Mouse (Mus musculus) CH12.LX (cell line): ENCODE data around the gene Map2k5. TPM values are rescaled to one million over a fixed set of nuclear protein-coding genes. Genes with fewer than 3 reads are reported as not detected.

Source experiments
- DNase-seq: peaks from one replicate; pipeline ENCODE4 v3.0.0-alpha.2; 2013; ENCODE audit errors: extremely low read depth
- H3K27ac ChIP-seq: 2 replicates; pipeline ENCODE4 v1.5.1; 2012; ENCODE audit warnings: low read depth, mild to moderate bottlenecking, control low read depth, moderate library complexity; ENCODE audit not compliant: insufficient read depth
- H3K27me3 ChIP-seq: replicated peaks from 2 replicates; pipeline ENCODE3; 2012; ENCODE audit warnings: inconsistent platforms
- H3K36me3 ChIP-seq, 2 experiments: replicated peaks in 1 of 2; 2 replicates each; pipeline versions ENCODE3 to v1.6.1; 2012; ENCODE audit warnings: inconsistent platforms in 1 of 2, low read length in 1 of 2, mild to moderate bottlenecking in 1 of 2, mixed read lengths in 1 of 2, moderate library complexity in 1 of 2; ENCODE audit not compliant: control insufficient read depth in 1 of 2, insufficient read depth in 1 of 2
- H3K4me1 ChIP-seq, 2 experiments: 2 replicates each; pipeline ENCODE4 v1.6.1; 2012; ENCODE audit warnings: inconsistent platforms in 1 of 2, moderate library complexity in 1 of 2; ENCODE audit not compliant: insufficient read depth in 2 of 2, control insufficient read depth in 1 of 2
- H3K4me2 ChIP-seq: 2 replicates; pipeline ENCODE4 v1.6.1; 2012; ENCODE audit warnings: low read depth, mild to moderate bottlenecking, control low read depth; ENCODE audit not compliant: poor library complexity, insufficient read depth, severe bottlenecking
- H3K4me3 ChIP-seq, 3 experiments: fragments of 150-350 bp in 1 of 3; sonication (generic) in 1 of 3; replicated peaks in 1 of 3; 2 replicates each; pipeline versions ENCODE3 to v1.5.1; 2011 to 2012; ENCODE audit warnings: low read depth in 2 of 3, low read length in 2 of 3, mild to moderate bottlenecking in 2 of 3, moderate library complexity in 2 of 3, control low read depth in 1 of 3, improper control_type of control experiment in 1 of 3, inconsistent platforms in 1 of 3, mixed read lengths in 1 of 3; ENCODE audit not compliant: poor library complexity in 1 of 3
- H3K79me2 ChIP-seq: replicated peaks from 2 replicates; pipeline ENCODE4 v1.6.1; 2012; ENCODE audit warnings: mild to moderate bottlenecking, moderate library complexity; ENCODE audit not compliant: control insufficient read depth, poor library complexity, insufficient read depth, severe bottlenecking; ENCODE audit errors: extremely low read depth
- H3K9ac ChIP-seq: 2 replicates; pipeline ENCODE4 v1.6.1; 2012; ENCODE audit warnings: low read depth, mild to moderate bottlenecking, control low read depth, moderate library complexity; ENCODE audit not compliant: insufficient read depth
- H3K9me3 ChIP-seq: replicated peaks from 2 replicates; pipeline ENCODE3; 2012; ENCODE audit warnings: low read length, inconsistent platforms, mixed read lengths
- CHD2 ChIP-seq: IDR thresholded peaks from 2 replicates; pipeline ENCODE4 v1.6.1; 2011; ENCODE audit warnings: low read length, improper control_type of control experiment
- CTCF ChIP-seq, 2 experiments: IDR thresholded peaks in 1 of 2; conservative IDR thresholded peaks in 1 of 2; 2 replicates each; pipeline ENCODE4 v1.5.1; 2011 to 2012; ENCODE audit warnings: low read depth in 2 of 2, low read length in 2 of 2, improper control_type of control experiment in 1 of 2, inconsistent platforms in 1 of 2, mild to moderate bottlenecking in 1 of 2, moderate library complexity in 1 of 2
- E2F4 ChIP-seq: IDR thresholded peaks from 2 replicates; pipeline ENCODE4 v1.6.1; 2011; ENCODE audit warnings: low read depth, low read length, improper control_type of control experiment; ENCODE audit not compliant: insufficient replicate concordance
- EP300 ChIP-seq: IDR thresholded peaks from 2 replicates; pipeline ENCODE4 v1.6.1; 2011; ENCODE audit warnings: low read length, improper control_type of control experiment
- ETS1 ChIP-seq: conservative IDR thresholded peaks from 2 replicates; pipeline ENCODE4 v1.6.1; 2012; ENCODE audit warnings: low read depth, mild to moderate bottlenecking, inconsistent platforms, low read length, improper control_type of control experiment, moderate library complexity
- GABPA ChIP-seq: IDR thresholded peaks from 2 replicates; pipeline ENCODE4 v1.6.1; 2012; ENCODE audit warnings: low read depth, low read length, improper control_type of control experiment, inconsistent platforms; ENCODE audit not compliant: insufficient replicate concordance
- HCFC1 ChIP-seq: IDR thresholded peaks from 2 replicates; pipeline ENCODE4 v1.6.1; 2012; ENCODE audit warnings: low read depth, mild to moderate bottlenecking, inconsistent platforms, low read length, improper control_type of control experiment
- JUND ChIP-seq: conservative IDR thresholded peaks from 2 replicates; pipeline ENCODE4 v1.6.1; 2011; ENCODE audit warnings: low read depth, low read length, improper control_type of control experiment
- MAZ ChIP-seq: IDR thresholded peaks from 2 replicates; pipeline ENCODE4 v1.6.1; 2012; ENCODE audit warnings: low read depth, mild to moderate bottlenecking, inconsistent platforms, low read length, improper control_type of control experiment, moderate library complexity
- MXI1 ChIP-seq: IDR thresholded peaks from 2 replicates; pipeline ENCODE4 v1.6.1; 2011; ENCODE audit warnings: mild to moderate bottlenecking, low read depth, low read length, improper control_type of control experiment
- MYC ChIP-seq: IDR thresholded peaks from 2 replicates; pipeline ENCODE4 v1.6.1; 2011; ENCODE audit warnings: low read depth, mild to moderate bottlenecking, improper control_type of control experiment, low read length
- NRF1 ChIP-seq: IDR thresholded peaks from 2 replicates; pipeline ENCODE4 v1.6.1; 2014; ENCODE audit warnings: low read depth, mild to moderate bottlenecking, inconsistent platforms, low read length, improper control_type of control experiment, moderate library complexity
- PAX5 ChIP-seq: IDR thresholded peaks from 2 replicates; pipeline ENCODE4 v1.6.1; 2012; ENCODE audit warnings: low read length, inconsistent platforms, mixed read lengths
- RAD21 ChIP-seq: IDR thresholded peaks from 2 replicates; pipeline ENCODE4 v1.6.1; 2011; ENCODE audit warnings: low read depth, mild to moderate bottlenecking, low read length, improper control_type of control experiment, moderate library complexity
- RCOR1 ChIP-seq: conservative IDR thresholded peaks from 2 replicates; pipeline ENCODE4 v1.6.1; 2012; ENCODE audit warnings: low read depth, mild to moderate bottlenecking, inconsistent platforms, low read length, improper control_type of control experiment
- SIN3A ChIP-seq: IDR thresholded peaks from 2 replicates; pipeline ENCODE4 v1.6.1; 2012; ENCODE audit warnings: low read length, improper control_type of control experiment, inconsistent platforms
- TBP ChIP-seq: conservative IDR thresholded peaks from 2 replicates; pipeline ENCODE4 v1.6.1; 2011; ENCODE audit warnings: low read depth, low read length, improper control_type of control experiment
- UBTF ChIP-seq: IDR thresholded peaks from 2 replicates; pipeline ENCODE4 v1.6.1; 2012; ENCODE audit warnings: low read depth, mild to moderate bottlenecking, inconsistent platforms, low read length, improper control_type of control experiment, moderate library complexity
- USF1 ChIP-seq: IDR thresholded peaks from 2 replicates; pipeline ENCODE4 v1.6.1; 2014; ENCODE audit warnings: low read depth, mild to moderate bottlenecking, inconsistent platforms, low read length, improper control_type of control experiment
- USF2 ChIP-seq: conservative IDR thresholded peaks from 2 replicates; pipeline ENCODE4 v1.6.1; 2011; ENCODE audit warnings: low read depth, low read length, improper control_type of control experiment
- ZC3H11A ChIP-seq: IDR thresholded peaks from 2 replicates; pipeline ENCODE4 v1.6.1; 2012; ENCODE audit warnings: low read depth, mild to moderate bottlenecking, inconsistent platforms, low read length, improper control_type of control experiment
- ZKSCAN1 ChIP-seq: IDR thresholded peaks from 2 replicates; pipeline ENCODE4 v1.6.1; 2012; ENCODE audit warnings: low read depth, inconsistent platforms, low read length, improper control_type of control experiment, borderline replicate concordance
- ZNF384 ChIP-seq: IDR thresholded peaks from 2 replicates; pipeline ENCODE4 v1.6.1; 2012; ENCODE audit warnings: low read depth, low read length, improper control_type of control experiment, inconsistent platforms
- dilution Hi-C: fragments of 300-500 bp; cut with MboI; formaldehyde crosslinking; loops from 2 replicates; pipeline ENCODE4 v1.14.3; 2020; ENCODE audit warnings: low sequenced_read_pairs; ENCODE audit not compliant: extremely low pct_unique_long_range_greater_than_20kb, extremely low pct_ligation_motif_present
- in situ Hi-C: fragments of 300-500 bp; cut with MboI; formaldehyde crosslinking; loops from 3 replicates; pipeline ENCODE4 v1.14.3; 2019; ENCODE audit warnings: low sequenced_read_pairs, low pct_ligation_motif_present, low pct_unique_long_range_greater_than_20kb, mixed read lengths
- polyA plus RNA-seq: library from polyadenylated mRNA; unstranded; fragments of >175 nt; gene quantifications from 2 replicates; pipeline ENCODE4 v1.2.1, GENCODE M21; 2012; ENCODE audit warnings: low read depth; ENCODE audit not compliant: insufficient read length
- total RNA-seq, 2 experiments: library from RNA; depleted of rRNA; stranded (reverse); fragments of 300-350 nt in 1 of 2; fragments of >200 nt in 1 of 2; gene quantifications; 2 replicates each; pipeline ENCODE4 v1.2.3; 2012 to 2014

The Map2k5 gene
- total and polyA plus RNA-seq, 3 experiments = 10.8 to 22.6 (median 11.2) TPM

GRCm38 (mm10) chr9:63420396-63420795, 42.7 kb upstream of the Map2k5 start:
- H3K27me3 ChIP-seq = no peaks in the 10 kb centered on the region
- no peak overlapping the region for H3K4me2 ChIP-seq
- dilution Hi-C loops (no loop called here), in situ Hi-C loops (no loop called here)
- H3K79me2 ChIP-seq = no peaks in the 10 kb centered on the region
- TF ChIP-seq RCOR1 = no peak
- no peak for TF ChIP-seq USF1
- no peak for TF ChIP-seq TBP
- no peak for TF ChIP-seq ZNF384
- no peak for TF ChIP-seq JUND
- no peak for TF ChIP-seq PAX5
- no peak for TF ChIP-seq MXI1
- no peak for TF ChIP-seq CHD2
- H3K4me1 ChIP-seq = peaks cover 5 to 24% of the 10 kb centered on the region in 2 experiments; a peak in 3 of 4 replicates
- DNase-seq = no peak
- no peak overlapping the region for H3K4me3 ChIP-seq
- H3K27ac ChIP-seq = no peak overlapping the region
- H3K9me3 ChIP-seq = no peaks in the 10 kb centered on the region
- H3K9ac ChIP-seq = no peak overlapping the region
- H3K36me3 ChIP-seq = no peaks in the 10 kb centered on the region

- H3K4me1 ChIP-seq = peaks cover 2 to 22% of the 10 kb centered on the region in 2 experiments; a peak in 2 of 4 replicates
- no peak overlapping the region for H3K9ac ChIP-seq
- dilution Hi-C loops = no loop called here
- no peaks in the 10 kb centered on the region; the same call in none of the 2 replicates for H3K79me2 ChIP-seq
- no peaks in the 10 kb centered on the region for H3K27me3 ChIP-seq
- H3K36me3 ChIP-seq = peaks cover 0 to 3% of the 10 kb centered on the region in 2 experiments
- peak overlapping the region in 1 of 3 experiments; percentile 66 for H3K4me3 ChIP-seq
- TF ChIP-seq SIN3A = no peak
- no peak for TF ChIP-seq ETS1
- TF ChIP-seq RCOR1 = no peak
- TF ChIP-seq EP300 = no peak
- no peak for TF ChIP-seq HCFC1
- no peak for TF ChIP-seq UBTF
- TF ChIP-seq MAZ = no peak
- no peak for TF ChIP-seq NRF1
- no peak for TF ChIP-seq MXI1
- no peak for TF ChIP-seq E2F4
- TF ChIP-seq ZNF384 = no peak
- no peak for TF ChIP-seq USF2
- no peak for TF ChIP-seq RAD21
- TF ChIP-seq ZC3H11A = no peak
- TF ChIP-seq GABPA = no peak
- TF ChIP-seq ZKSCAN1 = no peak
- TF ChIP-seq MYC = no peak
- no peak for TF ChIP-seq CTCF (conservative IDR thresholded peaks at IDR 0.05 in 1 of 2, IDR thresholded peaks at IDR 0.05 in 1 of 2; ENCODE audit: low read depth in 2 of 2, low read length in 2 of 2)
- no peak for TF ChIP-seq USF1
- in situ Hi-C loops = no loop called here
- DNase-seq = no peak
- H3K4me2 ChIP-seq = no peak overlapping the region
- no peak overlapping the region for H3K27ac ChIP-seq
- H3K9me3 ChIP-seq = no peaks in the 10 kb centered on the region
Measured at GRCm38 (mm10) chr9:63400176-63400575, 22.5 kb upstream of the Map2k5 start.
